Mouse (Mus musculus) small intestine, adult 2 months (tissue): ENCODE data around the gene Ncoa1. TPM values are rescaled to one million over a fixed set of nuclear protein-coding genes. Genes with fewer than 3 reads are reported as not detected.

Experiments
- H3K27ac ChIP-seq: fragments of 200-500 bp; 2 replicates; pipeline ENCODE4 v1.5.1; 2012; ENCODE audit warnings: low read depth, low read length, control low read depth, inconsistent platforms; ENCODE audit not compliant: insufficient read depth
- H3K27me3 ChIP-seq: fragments of 200-500 bp; 2 replicates; pipeline ENCODE4 v1.6.1; 2012; ENCODE audit warnings: mild to moderate bottlenecking, moderate library complexity, low read length, inconsistent platforms; ENCODE audit not compliant: control insufficient read depth, insufficient read depth
- H3K36me3 ChIP-seq: fragments of 200-500 bp; 2 replicates; pipeline ENCODE4 v1.6.1; 2012; ENCODE audit warnings: mild to moderate bottlenecking, low read length, control low read depth, inconsistent platforms; ENCODE audit not compliant: control insufficient read depth, insufficient read depth
- H3K4me1 ChIP-seq: fragments of 200-500 bp; 2 replicates; pipeline ENCODE4 v1.6.1; 2012; ENCODE audit warnings: low read length, inconsistent platforms, mixed read lengths; ENCODE audit not compliant: control insufficient read depth, insufficient read depth, insufficient read length
- H3K4me3 ChIP-seq: fragments of 200-500 bp; 2 replicates; pipeline ENCODE4 v1.5.1; 2012; ENCODE audit warnings: low read depth, mild to moderate bottlenecking, control low read depth, inconsistent platforms, low read length, moderate library complexity
- CTCF ChIP-seq: fragments of 200-500 bp; IDR thresholded peaks from 2 replicates; pipeline ENCODE4 v1.5.1; 2012; ENCODE audit warnings: low read depth, mild to moderate bottlenecking, control low read depth, inconsistent platforms, low read length, moderate library complexity, mixed read lengths; ENCODE audit not compliant: insufficient replicate concordance, insufficient read length; ENCODE audit errors: extremely low read depth
- POLR2A ChIP-seq: fragments of 200-500 bp; IDR thresholded peaks from 2 replicates; pipeline ENCODE4 v1.6.1; 2012; ENCODE audit warnings: low read depth, mild to moderate bottlenecking, control low read depth, inconsistent platforms, low read length, moderate library complexity
- WGBS: fragments of 180-500 bp; shearing (Covaris S2); methylation state at CpG from one replicate; pipeline ENCODE4 v1.1.7; 2018; 5-methylcytosine and 5-hydroxymethylcytosine counted together
- polyA plus RNA-seq: library from polyadenylated mRNA; depleted of rRNA; stranded (reverse); fragments of >200 nt; gene quantifications from 2 replicates; pipeline ENCODE4 v1.2.3, GENCODE M21; 2012

The Ncoa1 gene
- polyA plus RNA-seq, 1 experiment: 17.0 TPM

- Histone ChIP-seq H3K27me3 (no peaks in the 10 kb centered on the region), H3K4me1 (peaks cover 2% of the 10 kb centered on the region; the same call in 1 of the 2 replicates), H3K4me3 (no peak overlapping the region), H3K36me3 (no peaks in the 10 kb centered on the region), H3K27ac (no peak overlapping the region)
- WGBS: 33% methylated on average over 3 of the region's 3 CpGs
- TF ChIP-seq CTCF (no peak), POLR2A (no peak)
These were observed 46.7 kb downstream of the Ncoa1 start for GRCm38 (mm10) chr12:4430061-4430825.

- no peaks in the 10 kb centered on the region for H3K4me1 ChIP-seq
- no peaks in the 10 kb centered on the region for H3K27me3 ChIP-seq
- H3K4me3 ChIP-seq: no peak overlapping the region
- WGBS: 88% methylated on average over 4 of the region's 4 CpGs
- TF ChIP-seq POLR2A (no peak), CTCF (no peak)
- H3K36me3 ChIP-seq: 0 out of 2 replicates have a peak, but pooled peaks cover 2% of the 10 kb centered on the region
- H3K27ac ChIP-seq: no peak overlapping the region
These were observed 58.2 kb downstream of the Ncoa1 start for GRCm38 (mm10) chr12:4418824-4419223.

- no peaks in the 10 kb centered on the region for H3K27me3 ChIP-seq
- no peaks in the 10 kb centered on the region for H3K4me1 ChIP-seq
- H3K36me3 ChIP-seq: 0 out of 2 replicates have a peak, but pooled peaks cover 2% of the 10 kb centered on the region
- TF ChIP-seq POLR2A: no peak
- TF ChIP-seq CTCF: no peak
- no peak overlapping the region for H3K27ac ChIP-seq
- no peak overlapping the region for H3K4me3 ChIP-seq
- 93% methylated on average over 3 of the region's 3 CpGs for WGBS
These were observed 59.2 kb downstream of the Ncoa1 start for GRCm38 (mm10) chr12:4417626-4418263.

GRCm38 (mm10) chr12:4407085-4407484 is 69.9 kb downstream of the Ncoa1 start:
- Histone ChIP-seq H3K27ac (no peak overlapping the region), H3K4me3 (no peak overlapping the region), H3K27me3 (no peaks in the 10 kb centered on the region), H3K36me3 (no peaks in the 10 kb centered on the region), H3K4me1 (no peaks in the 10 kb centered on the region)
- TF ChIP-seq CTCF (no peak), POLR2A (no peak)
- WGBS: 50% methylated on average over 2 of the region's 2 CpGs

GRCm38 (mm10) chr12:4406155-4406554 is 70.8 kb downstream of the Ncoa1 start:
- 86% methylated on average over 3 of the region's 3 CpGs for WGBS
- no peak for TF ChIP-seq CTCF
- TF ChIP-seq POLR2A: no peak
- no peaks in the 10 kb centered on the region for H3K27me3 ChIP-seq
- H3K4me1 ChIP-seq: no peaks in the 10 kb centered on the region
- H3K36me3 ChIP-seq: no peaks in the 10 kb centered on the region
- no peak overlapping the region for H3K4me3 ChIP-seq
- no peak overlapping the region for H3K27ac ChIP-seq

- no peaks in the 10 kb centered on the region for H3K27me3 ChIP-seq
- no peaks in the 10 kb centered on the region for H3K36me3 ChIP-seq
- WGBS: 87% methylated on average over 4 of the region's 4 CpGs
- no peaks in the 10 kb centered on the region for H3K4me1 ChIP-seq
- H3K4me3 ChIP-seq: no peak overlapping the region
- no peak overlapping the region for H3K27ac ChIP-seq
- TF ChIP-seq CTCF (no peak), POLR2A (no peak)
These were observed 73.8 kb downstream of the Ncoa1 start for GRCm38 (mm10) chr12:4403206-4403605.

- Histone ChIP-seq H3K4me3 (no peak overlapping the region), H3K27ac (no peak overlapping the region), H3K27me3 (no peaks in the 10 kb centered on the region), H3K4me1 (no peaks in the 10 kb centered on the region), H3K36me3 (no peaks in the 10 kb centered on the region)
- no peak for TF ChIP-seq CTCF
- no peak for TF ChIP-seq POLR2A
- WGBS: 87% methylated on average over 7 of the region's 7 CpGs
These were observed 80.8 kb downstream of the Ncoa1 start for GRCm38 (mm10) chr12:4396221-4396620.
